Mouse (Mus musculus): ENCODE measurements around the gene Fam216b. TPM values are rescaled to one million over a fixed set of nuclear protein-coding genes. Genes with fewer than 3 reads are reported as not detected.

Gene Fam216b
- polyA plus RNA-seq (2015; fragmentation: Nextera tagmentation; extraction: Ambion mirVana): not detected in 2 replicates

GRCm38 (mm10) chr14:78088907-78089306 is at the start of gene Fam216b:
TSS of gene Fam216b (minus strand) at chr14:78089007.
- no peaks in the 10 kb centered on the region for H3K36me3 ChIP-seq (ENCODE audit: control insufficient read depth, insufficient read depth)
- H3K27ac ChIP-seq (ENCODE audit: low read length): no peak within 1 kb of the TSS
- no peaks in the 10 kb centered on the region for H3K9me3 ChIP-seq (replicated peaks; ENCODE audit: control insufficient read depth, low read length)
- no peak within 1 kb of the TSS for H3K4me2 ChIP-seq (ENCODE audit: low read depth, low read length)
- H3K9ac ChIP-seq (ENCODE audit: low read depth, low read length): no peak within 1 kb of the TSS
- 62% methylated on average over 6 of the region's 6 CpGs for WGBS (ENCODE audit: insufficient replicate concordance)
- no peak for ATAC-seq (ENCODE audit: low read depth)
- H3K4me3 ChIP-seq (ENCODE audit: low read depth, low read length): no peak within 1 kb of the TSS
- no peaks in the 10 kb centered on the region for H3K4me1 ChIP-seq (ENCODE audit: control insufficient read depth, low read depth, low read length)
- no peaks in the 10 kb centered on the region for H3K27me3 ChIP-seq (ENCODE audit: control insufficient read depth, insufficient read depth, low read depth, low read length)

- H3K4me1 ChIP-seq (ENCODE audit: control insufficient read depth, low read depth, low read length): no peaks in the 10 kb centered on the region
- no peak overlapping the region for H3K27ac ChIP-seq (ENCODE audit: low read length)
- H3K9ac ChIP-seq (ENCODE audit: low read depth, low read length): no peak overlapping the region
- H3K36me3 ChIP-seq (ENCODE audit: control insufficient read depth, insufficient read depth): no peaks in the 10 kb centered on the region
- H3K27me3 ChIP-seq (ENCODE audit: control insufficient read depth, insufficient read depth, low read depth, low read length): no peaks in the 10 kb centered on the region
- no peak for ATAC-seq (ENCODE audit: low read depth)
- no peak overlapping the region for H3K4me2 ChIP-seq (ENCODE audit: low read depth, low read length)
- 58% methylated on average over 5 of the region's 5 CpGs for WGBS (ENCODE audit: insufficient replicate concordance)
- no peak overlapping the region for H3K4me3 ChIP-seq (ENCODE audit: low read depth, low read length)
- H3K9me3 ChIP-seq (replicated peaks; ENCODE audit: control insufficient read depth, low read length): no peaks in the 10 kb centered on the region
These were observed 43.7 kb upstream of the Fam216b start for GRCm38 (mm10) chr14:78132368-78133052.

- 66% methylated on average over 3 of the region's 3 CpGs for WGBS (ENCODE audit: insufficient replicate concordance)
- Histone ChIP-seq H3K4me3 (ENCODE audit: low read depth, low read length) (no peak overlapping the region), H3K9me3 (replicated peaks; ENCODE audit: control insufficient read depth, low read length) (no peaks in the 10 kb centered on the region), H3K27ac (ENCODE audit: low read length) (no peak overlapping the region), H3K27me3 (ENCODE audit: control insufficient read depth, insufficient read depth, low read depth, low read length) (no peaks in the 10 kb centered on the region), H3K9ac (ENCODE audit: low read depth, low read length) (no peak overlapping the region), H3K4me2 (ENCODE audit: low read depth, low read length) (no peak overlapping the region), H3K4me1 (ENCODE audit: control insufficient read depth, low read depth, low read length) (no peaks in the 10 kb centered on the region), H3K36me3 (ENCODE audit: control insufficient read depth, insufficient read depth) (no peaks in the 10 kb centered on the region)
- ATAC-seq (ENCODE audit: low read depth): no peak
These were observed 37.9 kb upstream of the Fam216b start for GRCm38 (mm10) chr14:78126670-78127069.

- no peaks in the 10 kb centered on the region for H3K9me3 ChIP-seq (replicated peaks; ENCODE audit: control insufficient read depth, low read length)
- H3K4me3 ChIP-seq (ENCODE audit: low read depth, low read length): no peak overlapping the region
- 44% methylated on average over 3 of the region's 3 CpGs for WGBS (ENCODE audit: insufficient replicate concordance)
- no peak overlapping the region for H3K4me2 ChIP-seq (ENCODE audit: low read depth, low read length)
- no peak overlapping the region for H3K27ac ChIP-seq (ENCODE audit: low read length)
- H3K4me1 ChIP-seq (ENCODE audit: control insufficient read depth, low read depth, low read length): no peaks in the 10 kb centered on the region
- H3K9ac ChIP-seq (ENCODE audit: low read depth, low read length): no peak overlapping the region
- H3K36me3 ChIP-seq (ENCODE audit: control insufficient read depth, insufficient read depth): no peaks in the 10 kb centered on the region
- no peak for ATAC-seq (ENCODE audit: low read depth)
- no peaks in the 10 kb centered on the region for H3K27me3 ChIP-seq (ENCODE audit: control insufficient read depth, insufficient read depth, low read depth, low read length)
These were observed 31.5 kb upstream of the Fam216b start for GRCm38 (mm10) chr14:78120286-78120685.

- H3K27ac ChIP-seq (ENCODE audit: low read length): no peak overlapping the region
- no peak overlapping the region for H3K9ac ChIP-seq (ENCODE audit: low read depth, low read length)
- H3K4me1 ChIP-seq (ENCODE audit: control insufficient read depth, low read depth, low read length): no peaks in the 10 kb centered on the region
- no peak overlapping the region for H3K4me3 ChIP-seq (ENCODE audit: low read depth, low read length)
- ATAC-seq (ENCODE audit: low read depth): no peak
- no peaks in the 10 kb centered on the region for H3K36me3 ChIP-seq (ENCODE audit: control insufficient read depth, insufficient read depth)
- no peaks in the 10 kb centered on the region for H3K9me3 ChIP-seq (replicated peaks; ENCODE audit: control insufficient read depth, low read length)
- 52% methylated on average over 10 of the region's 10 CpGs for WGBS (ENCODE audit: insufficient replicate concordance)
- H3K27me3 ChIP-seq (ENCODE audit: control insufficient read depth, insufficient read depth, low read depth, low read length): no peaks in the 10 kb centered on the region
- no peak overlapping the region for H3K4me2 ChIP-seq (ENCODE audit: low read depth, low read length)
These were observed 30.8 kb upstream of the Fam216b start for GRCm38 (mm10) chr14:78119449-78120200.

GRCm38 (mm10) chr14:78117671-78118070 is 28.9 kb upstream of the Fam216b start:
- Histone ChIP-seq H3K4me2 (ENCODE audit: low read depth, low read length) (no peak overlapping the region), H3K9me3 (replicated peaks; ENCODE audit: control insufficient read depth, low read length) (no peaks in the 10 kb centered on the region), H3K36me3 (ENCODE audit: control insufficient read depth, insufficient read depth) (no peaks in the 10 kb centered on the region), H3K27me3 (ENCODE audit: control insufficient read depth, insufficient read depth, low read depth, low read length) (no peaks in the 10 kb centered on the region), H3K27ac (ENCODE audit: low read length) (no peak overlapping the region), H3K9ac (ENCODE audit: low read depth, low read length) (no peak overlapping the region), H3K4me1 (ENCODE audit: control insufficient read depth, low read depth, low read length) (no peaks in the 10 kb centered on the region), H3K4me3 (ENCODE audit: low read depth, low read length) (no peak overlapping the region)
- no peak for ATAC-seq (ENCODE audit: low read depth)
- 71% methylated on average over 4 of the region's 4 CpGs for WGBS (ENCODE audit: insufficient replicate concordance)

GRCm38 (mm10) chr14:78117268-78117667 is 28.5 kb upstream of the Fam216b start:
- Histone ChIP-seq H3K27me3 (ENCODE audit: control insufficient read depth, insufficient read depth, low read depth, low read length) (no peaks in the 10 kb centered on the region), H3K36me3 (ENCODE audit: control insufficient read depth, insufficient read depth) (no peaks in the 10 kb centered on the region), H3K27ac (ENCODE audit: low read length) (no peak overlapping the region), H3K4me1 (ENCODE audit: control insufficient read depth, low read depth, low read length) (no peaks in the 10 kb centered on the region), H3K9me3 (replicated peaks; ENCODE audit: control insufficient read depth, low read length) (no peaks in the 10 kb centered on the region), H3K4me3 (ENCODE audit: low read depth, low read length) (no peak overlapping the region), H3K4me2 (ENCODE audit: low read depth, low read length) (no peak overlapping the region), H3K9ac (ENCODE audit: low read depth, low read length) (no peak overlapping the region)
- WGBS (ENCODE audit: insufficient replicate concordance): 73% methylated on average over 2 of the region's 2 CpGs
- no peak for ATAC-seq (ENCODE audit: low read depth)

- H3K36me3 ChIP-seq (ENCODE audit: control insufficient read depth, insufficient read depth): no peaks in the 10 kb centered on the region
- no peaks in the 10 kb centered on the region for H3K4me1 ChIP-seq (ENCODE audit: control insufficient read depth, low read depth, low read length)
- no peaks in the 10 kb centered on the region for H3K9me3 ChIP-seq (replicated peaks; ENCODE audit: control insufficient read depth, low read length)
- H3K27ac ChIP-seq (ENCODE audit: low read length): no peak overlapping the region
- 47% methylated on average over 3 of the region's 3 CpGs for WGBS (ENCODE audit: insufficient replicate concordance)
- H3K4me2 ChIP-seq (ENCODE audit: low read depth, low read length): no peak overlapping the region
- ATAC-seq (ENCODE audit: low read depth): no peak
- no peaks in the 10 kb centered on the region for H3K27me3 ChIP-seq (ENCODE audit: control insufficient read depth, insufficient read depth, low read depth, low read length)
- H3K9ac ChIP-seq (ENCODE audit: low read depth, low read length): no peak overlapping the region
- H3K4me3 ChIP-seq (ENCODE audit: low read depth, low read length): no peak overlapping the region
These were observed 23.7 kb upstream of the Fam216b start for GRCm38 (mm10) chr14:78112466-78112865.

GRCm38 (mm10) chr14:78110871-78111270 is 22.1 kb upstream of the Fam216b start:
- no peak overlapping the region for H3K27ac ChIP-seq (ENCODE audit: low read length)
- H3K4me2 ChIP-seq (ENCODE audit: low read depth, low read length): no peak overlapping the region
- ATAC-seq (ENCODE audit: low read depth): no peak
- no peaks in the 10 kb centered on the region for H3K4me1 ChIP-seq (ENCODE audit: control insufficient read depth, low read depth, low read length)
- no peak overlapping the region for H3K9ac ChIP-seq (ENCODE audit: low read depth, low read length)
- 64% methylated on average over 3 of the region's 3 CpGs for WGBS (ENCODE audit: insufficient replicate concordance)
- no peaks in the 10 kb centered on the region for H3K27me3 ChIP-seq (ENCODE audit: control insufficient read depth, insufficient read depth, low read depth, low read length)
- no peaks in the 10 kb centered on the region for H3K9me3 ChIP-seq (replicated peaks; ENCODE audit: control insufficient read depth, low read length)
- no peak overlapping the region for H3K4me3 ChIP-seq (ENCODE audit: low read depth, low read length)
- no peaks in the 10 kb centered on the region for H3K36me3 ChIP-seq (ENCODE audit: control insufficient read depth, insufficient read depth)
